Mouse (Mus musculus) CH12.LX (cell line): ENCODE measurements around the gene Mgrn1. TPM values are rescaled to one million over a fixed set of nuclear protein-coding genes. Genes with fewer than 3 reads are reported as not detected.

Source experiments
- DNase-seq: peaks from one replicate; pipeline ENCODE4 v3.0.0-alpha.2; 2013; ENCODE audit errors: extremely low read depth
- H3K27ac ChIP-seq: 2 replicates; pipeline ENCODE4 v1.5.1; 2012; ENCODE audit warnings: low read depth, mild to moderate bottlenecking, control low read depth, moderate library complexity; ENCODE audit not compliant: insufficient read depth
- H3K27me3 ChIP-seq: replicated peaks from 2 replicates; pipeline ENCODE3; 2012; ENCODE audit warnings: inconsistent platforms
- H3K36me3 ChIP-seq, 2 experiments: replicated peaks in 1 of 2; 2 replicates each; pipeline versions ENCODE3 to v1.6.1; 2012; ENCODE audit warnings: inconsistent platforms in 1 of 2, low read length in 1 of 2, mild to moderate bottlenecking in 1 of 2, mixed read lengths in 1 of 2, moderate library complexity in 1 of 2; ENCODE audit not compliant: control insufficient read depth in 1 of 2, insufficient read depth in 1 of 2
- H3K4me1 ChIP-seq, 2 experiments: 2 replicates each; pipeline ENCODE4 v1.6.1; 2012; ENCODE audit warnings: inconsistent platforms in 1 of 2, moderate library complexity in 1 of 2; ENCODE audit not compliant: insufficient read depth in 2 of 2, control insufficient read depth in 1 of 2
- H3K4me2 ChIP-seq: 2 replicates; pipeline ENCODE4 v1.6.1; 2012; ENCODE audit warnings: low read depth, mild to moderate bottlenecking, control low read depth; ENCODE audit not compliant: poor library complexity, insufficient read depth, severe bottlenecking
- H3K4me3 ChIP-seq, 3 experiments: fragments of 150-350 bp in 1 of 3; sonication (generic) in 1 of 3; replicated peaks in 1 of 3; 2 replicates each; pipeline versions ENCODE3 to v1.5.1; 2011 to 2012; ENCODE audit warnings: low read depth in 2 of 3, low read length in 2 of 3, mild to moderate bottlenecking in 2 of 3, moderate library complexity in 2 of 3, control low read depth in 1 of 3, improper control_type of control experiment in 1 of 3, inconsistent platforms in 1 of 3, mixed read lengths in 1 of 3; ENCODE audit not compliant: poor library complexity in 1 of 3
- H3K79me2 ChIP-seq: replicated peaks from 2 replicates; pipeline ENCODE4 v1.6.1; 2012; ENCODE audit warnings: mild to moderate bottlenecking, moderate library complexity; ENCODE audit not compliant: control insufficient read depth, poor library complexity, insufficient read depth, severe bottlenecking; ENCODE audit errors: extremely low read depth
- H3K9ac ChIP-seq: 2 replicates; pipeline ENCODE4 v1.6.1; 2012; ENCODE audit warnings: low read depth, mild to moderate bottlenecking, control low read depth, moderate library complexity; ENCODE audit not compliant: insufficient read depth
- H3K9me3 ChIP-seq: replicated peaks from 2 replicates; pipeline ENCODE3; 2012; ENCODE audit warnings: low read length, inconsistent platforms, mixed read lengths
- CTCF ChIP-seq, 2 experiments: IDR thresholded peaks in 1 of 2; conservative IDR thresholded peaks in 1 of 2; 2 replicates each; pipeline ENCODE4 v1.5.1; 2011 to 2012; ENCODE audit warnings: low read depth in 2 of 2, low read length in 2 of 2, improper control_type of control experiment in 1 of 2, inconsistent platforms in 1 of 2, mild to moderate bottlenecking in 1 of 2, moderate library complexity in 1 of 2
- E2F4 ChIP-seq: IDR thresholded peaks from 2 replicates; pipeline ENCODE4 v1.6.1; 2011; ENCODE audit warnings: low read depth, low read length, improper control_type of control experiment; ENCODE audit not compliant: insufficient replicate concordance
- ELF1 ChIP-seq: IDR thresholded peaks from 2 replicates; pipeline ENCODE4 v1.6.1; 2014; ENCODE audit warnings: low read depth, mild to moderate bottlenecking, inconsistent platforms, low read length, improper control_type of control experiment
- GABPA ChIP-seq: IDR thresholded peaks from 2 replicates; pipeline ENCODE4 v1.6.1; 2012; ENCODE audit warnings: low read depth, low read length, improper control_type of control experiment, inconsistent platforms; ENCODE audit not compliant: insufficient replicate concordance
- KAT2A ChIP-seq: IDR thresholded peaks from 2 replicates; pipeline ENCODE4 v1.6.1; 2012; ENCODE audit warnings: low read length, improper control_type of control experiment, inconsistent platforms; ENCODE audit not compliant: insufficient replicate concordance
- MXI1 ChIP-seq: IDR thresholded peaks from 2 replicates; pipeline ENCODE4 v1.6.1; 2011; ENCODE audit warnings: mild to moderate bottlenecking, low read depth, low read length, improper control_type of control experiment
- NELFE ChIP-seq: IDR thresholded peaks from 2 replicates; pipeline ENCODE4 v1.6.1; 2011; ENCODE audit warnings: low read depth, low read length, improper control_type of control experiment
- NRF1 ChIP-seq: IDR thresholded peaks from 2 replicates; pipeline ENCODE4 v1.6.1; 2014; ENCODE audit warnings: low read depth, mild to moderate bottlenecking, inconsistent platforms, low read length, improper control_type of control experiment, moderate library complexity
- PAX5 ChIP-seq: IDR thresholded peaks from 2 replicates; pipeline ENCODE4 v1.6.1; 2012; ENCODE audit warnings: low read length, inconsistent platforms, mixed read lengths
- POLR2A ChIP-seq: IDR thresholded peaks from 2 replicates; pipeline ENCODE4 v1.6.1; 2011; ENCODE audit warnings: low read depth, mild to moderate bottlenecking, improper control_type of control experiment, low read length
- POLR2AphosphoS2 ChIP-seq: IDR thresholded peaks from 2 replicates; pipeline ENCODE4 v1.6.1; 2011; ENCODE audit warnings: low read depth, low read length, improper control_type of control experiment
- SIN3A ChIP-seq: IDR thresholded peaks from 2 replicates; pipeline ENCODE4 v1.6.1; 2012; ENCODE audit warnings: low read length, improper control_type of control experiment, inconsistent platforms
- TBP ChIP-seq: conservative IDR thresholded peaks from 2 replicates; pipeline ENCODE4 v1.6.1; 2011; ENCODE audit warnings: low read depth, low read length, improper control_type of control experiment
- USF2 ChIP-seq: conservative IDR thresholded peaks from 2 replicates; pipeline ENCODE4 v1.6.1; 2011; ENCODE audit warnings: low read depth, low read length, improper control_type of control experiment
- ZNF384 ChIP-seq: IDR thresholded peaks from 2 replicates; pipeline ENCODE4 v1.6.1; 2012; ENCODE audit warnings: low read depth, low read length, improper control_type of control experiment, inconsistent platforms
- dilution Hi-C: fragments of 300-500 bp; cut with MboI; formaldehyde crosslinking; loops from 2 replicates; pipeline ENCODE4 v1.14.3; 2020; ENCODE audit warnings: low sequenced_read_pairs; ENCODE audit not compliant: extremely low pct_unique_long_range_greater_than_20kb, extremely low pct_ligation_motif_present
- in situ Hi-C: fragments of 300-500 bp; cut with MboI; formaldehyde crosslinking; loops from 3 replicates; pipeline ENCODE4 v1.14.3; 2019; ENCODE audit warnings: low sequenced_read_pairs, low pct_ligation_motif_present, low pct_unique_long_range_greater_than_20kb, mixed read lengths
- polyA plus RNA-seq: library from polyadenylated mRNA; unstranded; fragments of >175 nt; gene quantifications from 2 replicates; pipeline ENCODE4 v1.2.1, GENCODE M21; 2012; ENCODE audit warnings: low read depth; ENCODE audit not compliant: insufficient read length
- total RNA-seq, 2 experiments: library from RNA; depleted of rRNA; stranded (reverse); fragments of 300-350 nt in 1 of 2; fragments of >200 nt in 1 of 2; gene quantifications; 2 replicates each; pipeline ENCODE4 v1.2.3; 2012 to 2014

The Mgrn1 gene
- total and polyA plus RNA-seq, 3 experiments: 11.7 to 16.9 (median 12.9) TPM

DNA sequence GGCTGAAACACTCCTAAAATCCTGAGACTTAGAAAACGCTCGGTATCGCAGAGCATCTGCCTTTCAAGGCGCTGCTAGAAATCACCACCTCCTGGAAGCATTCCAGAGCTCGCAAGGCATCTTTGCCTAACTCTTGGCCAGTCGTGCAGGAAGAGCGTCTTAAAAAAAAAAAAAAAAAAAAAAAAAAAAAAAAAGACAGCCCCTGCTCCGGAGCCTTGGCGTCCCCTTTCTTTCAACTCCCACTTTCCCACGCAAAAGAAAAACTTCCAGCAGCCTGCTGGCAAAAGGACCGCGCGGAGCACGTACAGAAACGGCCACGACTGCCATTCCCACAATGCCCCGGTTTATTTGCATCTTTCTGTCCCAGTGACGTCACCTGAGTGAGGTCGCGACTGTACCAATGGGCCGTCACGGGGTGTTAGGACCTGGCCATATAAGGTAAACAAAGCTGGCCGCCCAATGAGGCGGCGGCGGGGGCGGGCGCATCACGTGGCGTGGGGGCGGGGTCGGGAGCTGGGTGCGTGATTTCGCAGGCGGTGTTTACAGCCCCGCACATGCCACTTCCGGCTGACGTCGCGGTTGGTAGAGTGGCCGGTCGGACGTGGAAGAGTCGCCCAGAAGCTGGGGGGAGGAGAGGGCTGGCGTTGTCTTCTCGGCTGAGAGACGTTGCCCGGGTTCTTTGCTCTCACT is 5.8 kb upstream of the Mgrn1 start, which contains the start of gene Ubald1 (continued):
- TF ChIP-seq KAT2A: peak; percentile 74; the same call in 1 of the 2 replicates
- TF ChIP-seq GABPA: no peak
- peak; percentile 48 for TF ChIP-seq NRF1

DNA sequence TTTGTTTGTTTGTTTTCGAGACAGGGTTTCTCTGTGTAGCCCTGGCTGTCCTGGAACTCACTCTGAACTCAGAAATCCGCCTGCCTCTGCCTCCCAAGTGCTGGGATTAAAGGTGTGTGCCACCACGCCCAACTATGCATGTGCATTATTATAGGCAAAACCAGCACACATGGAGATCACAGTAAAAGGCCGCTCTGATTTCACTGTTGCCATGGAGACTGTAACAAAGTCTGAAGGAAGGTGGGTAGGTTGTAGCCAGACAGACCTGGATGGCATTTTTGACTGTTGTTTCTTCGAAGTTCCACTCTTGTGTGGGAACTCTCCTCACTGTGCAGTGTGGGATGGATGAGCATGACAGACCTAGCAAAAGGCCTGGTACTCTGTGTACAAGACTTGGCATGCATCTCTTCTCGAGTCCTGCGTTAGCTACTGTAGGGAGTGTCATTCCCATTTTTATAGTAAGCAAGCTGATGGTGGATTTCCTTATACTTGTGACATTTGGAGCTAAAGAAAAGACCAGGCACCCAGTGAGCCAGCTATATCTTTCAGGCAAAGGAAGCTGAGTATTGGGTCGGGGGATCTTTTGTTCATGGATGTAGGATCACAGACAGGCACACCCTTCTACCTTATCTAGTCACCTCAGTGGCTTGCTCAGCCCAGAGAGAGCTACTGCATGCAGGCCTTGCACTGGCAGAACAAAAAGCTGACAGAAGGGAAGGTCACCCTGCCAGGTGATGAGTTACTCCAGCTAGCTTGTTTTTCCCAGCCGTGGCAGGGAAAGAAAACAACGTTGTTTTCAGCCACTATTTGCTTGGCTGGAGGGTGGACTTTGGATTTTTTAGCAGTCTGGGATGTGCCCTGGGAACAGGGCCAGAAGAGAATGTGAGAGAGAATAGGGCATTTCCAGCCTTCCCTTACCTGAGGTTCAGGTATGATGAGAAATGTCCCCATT is 4.4 kb upstream of the Mgrn1 start:
- in situ Hi-C loops: no loop called here
- no peak overlapping the region for H3K27ac ChIP-seq

GRCm38 (mm10) chr16:4884930-4885329 is 1.1 kb upstream of the Mgrn1 start:
- dilution Hi-C loops (no loop called here), in situ Hi-C loops (no loop called here)
- H3K36me3 ChIP-seq: no peaks in the 10 kb centered on the region
- no peak overlapping the region for H3K9ac ChIP-seq
- H3K4me2 ChIP-seq: no peak overlapping the region
- H3K27ac ChIP-seq: no peak overlapping the region
- H3K4me3 ChIP-seq: no peak overlapping the region
- peaks cover 12 to 40% of the 10 kb centered on the region in 2 experiments for H3K4me1 ChIP-seq
- TF ChIP-seq SIN3A (no peak), E2F4 (no peak), USF2 (no peak), PAX5 (no peak), GABPA (no peak), POLR2A (no peak), NELFE (no peak), TBP (no peak), ELF1 (no peak), POLR2AphosphoS2 (no peak), MXI1 (no peak), CTCF (conservative IDR thresholded peaks at IDR 0.05 in 1 of 2, IDR thresholded peaks at IDR 0.05 in 1 of 2; ENCODE audit: low read depth in 2 of 2, low read length in 2 of 2) (no peak)
- H3K27me3 ChIP-seq: no peaks in the 10 kb centered on the region
- H3K9me3 ChIP-seq: no peaks in the 10 kb centered on the region
- no peak for DNase-seq
- H3K79me2 ChIP-seq: no peaks in the 10 kb centered on the region

More for the DNA sequence above, 4.4 kb upstream of the Mgrn1 start:
- Histone ChIP-seq H3K36me3 (peaks cover 0 to 14% of the 10 kb centered on the region in 2 experiments), H3K79me2 (peaks cover 20% of the 10 kb centered on the region), H3K4me3 (peak overlapping the region in 2 of 3 experiments; percentile 10 to 72), H3K4me2 (peak overlapping the region; percentile 89), H3K9me3 (no peaks in the 10 kb centered on the region), H3K4me1 (peaks cover 18 to 39% of the 10 kb centered on the region in 2 experiments), H3K9ac (peak overlapping the region; percentile 89; the same call in 1 of the 2 replicates), H3K27me3 (no peaks in the 10 kb centered on the region)
- DNase-seq: no peak
- dilution Hi-C loops: no loop called here
- TF ChIP-seq MXI1 (peak; percentile 43; the same call in 1 of the 2 replicates), ZNF384 (no peak)
